Mouse (Mus musculus) liver, postnatal 0 days (tissue): ENCODE results near the gene Fam169a. TPM values are rescaled to one million over a fixed set of nuclear protein-coding genes. Genes with fewer than 3 reads are reported as not detected.

ENCODE experiments used
- ATAC-seq: fragments of 200-750 bp; cut with Nextera tagmentation; 2 replicates; pipeline ENCODE4 v1.8.0; 2017; ENCODE audit warnings: mild to moderate bottlenecking, moderate library complexity
- DNase-seq: peaks from one replicate; pipeline ENCODE4 v3.0.0-alpha.2; 2016
- H3K27ac ChIP-seq: fragments of 300-500 bp; sonication (generic); 2 replicates; pipeline ENCODE4 v1.5.1; 2014; ENCODE audit warnings: antibody characterized with exemption, moderate library complexity, mild to moderate bottlenecking, low read depth
- H3K27me3 ChIP-seq: fragments of 300-500 bp; sonication (generic); 2 replicates; pipeline ENCODE4 v1.6.1; 2014; ENCODE audit warnings: low read length, control low read depth, mixed read lengths; ENCODE audit not compliant: insufficient read depth
- H3K36me3 ChIP-seq: fragments of 300-500 bp; sonication (generic); replicated peaks from 2 replicates; pipeline ENCODE4 v1.6.1; 2014; ENCODE audit warnings: mild to moderate bottlenecking, control low read depth, low read length, moderate library complexity, mixed read lengths; ENCODE audit not compliant: insufficient read depth
- H3K4me1 ChIP-seq: fragments of 300-500 bp; sonication (generic); 2 replicates; pipeline ENCODE4 v1.6.1; 2014; ENCODE audit warnings: antibody characterized with exemption, mild to moderate bottlenecking, control low read depth; ENCODE audit not compliant: insufficient read depth
- H3K4me2 ChIP-seq: fragments of 300-500 bp; sonication (generic); 2 replicates; pipeline ENCODE4 v1.6.1; 2014; ENCODE audit warnings: low read depth, mild to moderate bottlenecking, low read length, moderate library complexity, mixed read lengths
- H3K4me3 ChIP-seq: fragments of 300-500 bp; sonication (generic); 2 replicates; pipeline ENCODE4 v1.5.1; 2014; ENCODE audit warnings: low read depth, low read length
- H3K9ac ChIP-seq: fragments of 300-500 bp; sonication (generic); replicated peaks from 2 replicates; pipeline ENCODE4 v1.6.1; 2014; ENCODE audit warnings: mild to moderate bottlenecking, moderate library complexity
- H3K9me3 ChIP-seq: fragments of 300-500 bp; sonication (generic); 2 replicates; pipeline ENCODE4 v1.6.1; 2016; ENCODE audit warnings: mild to moderate bottlenecking, control low read depth, low read length, mixed read lengths
- CTCF ChIP-seq: sonication (generic); IDR thresholded peaks from 2 replicates; pipeline ENCODE4 v1.5.1; 2016; ENCODE audit warnings: antibody characterized with exemption, low read depth
- EP300 ChIP-seq: IDR thresholded peaks from 2 replicates; pipeline ENCODE4 v1.6.1; 2016; ENCODE audit warnings: antibody characterized with exemption, low read depth, mild to moderate bottlenecking
- WGBS: fragments of 180-500 bp; shearing (Covaris S2); extraction: QIAGEN DNeasy Blood & Tissue Kit; methylation state at CpG from one replicate; pipeline ENCODE4 v1.1.7; 2014; ENCODE audit not compliant: insufficient replicate concordance; 5-methylcytosine and 5-hydroxymethylcytosine counted together
- polyA plus RNA-seq: library from polyadenylated mRNA; unstranded; fragments of >200 nt; fragmentation: Nextera tagmentation; extraction: Ambion mirVana; gene quantifications from 2 replicates; pipeline ENCODE4 v1.2.1, GENCODE M21; 2015

Gene Fam169a
- polyA plus RNA-seq, 1 experiment from 2014 or later, result 0.27 TPM

DNA sequence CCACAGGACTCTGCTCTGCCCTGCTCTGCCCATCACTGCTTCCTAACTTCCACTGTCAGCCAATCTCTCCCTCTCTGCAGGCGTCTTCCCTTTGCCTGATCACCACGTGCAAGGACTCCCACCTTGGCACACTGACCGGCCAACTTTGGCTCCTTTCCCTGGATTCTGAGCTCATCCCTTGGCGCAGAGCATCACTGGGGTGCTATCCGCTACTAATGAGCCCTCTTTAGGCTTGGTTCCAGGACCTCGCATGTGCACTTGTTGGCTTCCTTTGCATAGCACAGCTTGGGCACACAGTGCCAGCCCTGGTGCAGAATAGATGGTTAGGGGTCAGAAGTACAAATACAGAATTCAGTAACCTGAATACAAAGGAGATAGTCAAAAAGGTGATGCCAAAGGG is 15.9 kb upstream of the Fam169a start:
- Histone ChIP-seq H3K27me3 (no peaks in the 10 kb centered on the region), H3K4me2 (no peak overlapping the region), H3K27ac (no peak overlapping the region), H3K4me1 (no peaks in the 10 kb centered on the region), H3K9ac (no peak overlapping the region), H3K9me3 (no peaks in the 10 kb centered on the region), H3K4me3 (no peak overlapping the region), H3K36me3 (no peaks in the 10 kb centered on the region)
- DNase-seq (no peak), ATAC-seq (no peak)
- TF ChIP-seq EP300 (no peak), CTCF (no peak)
- WGBS, result 68% methylated on average over 6 of the region's 6 CpGs

GRCm38 (mm10) chr13:97052667-97053066 is 14.4 kb upstream of the Fam169a start:
- TF ChIP-seq EP300 (no peak), CTCF (peak; percentile 89)
- ATAC-seq, result no peak

DNA sequence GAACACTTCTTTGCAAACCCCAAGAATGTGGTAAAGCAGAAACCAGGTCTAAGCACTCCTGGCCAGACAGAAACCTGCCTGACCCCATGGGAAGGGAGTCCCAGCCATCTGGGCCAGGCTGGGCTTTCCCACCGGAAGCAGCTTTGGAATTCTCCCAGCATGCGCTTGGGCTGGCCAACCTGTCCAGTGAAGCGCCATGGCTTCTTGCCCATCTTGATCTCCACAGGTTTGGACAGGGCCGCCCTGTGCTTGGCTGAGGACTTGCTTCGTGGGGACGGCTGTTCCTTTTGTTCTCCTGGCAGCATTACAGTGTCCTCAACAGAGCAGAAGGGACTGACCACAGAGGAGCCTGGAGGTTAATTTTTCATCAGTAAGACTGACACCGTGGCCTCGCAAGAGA is 13.2 kb upstream of the Fam169a start:
- WGBS, result 75% methylated on average over 8 of the region's 8 CpGs
- no peak for DNase-seq
- ATAC-seq, result no peak
- Histone ChIP-seq H3K27me3 (no peaks in the 10 kb centered on the region), H3K9ac (no peak overlapping the region), H3K4me1 (no peaks in the 10 kb centered on the region), H3K4me2 (no peak overlapping the region), H3K4me3 (no peak overlapping the region), H3K27ac (no peak overlapping the region), H3K9me3 (no peaks in the 10 kb centered on the region), H3K36me3 (no peaks in the 10 kb centered on the region)
- TF ChIP-seq CTCF (no peak), EP300 (no peak)

More at GRCm38 (mm10) chr13:97052667-97053066, 14.4 kb upstream of the Fam169a start:
- no peaks in the 10 kb centered on the region for H3K27me3 ChIP-seq
- 15% methylated on average over 11 of the region's 11 CpGs for WGBS
- H3K36me3 ChIP-seq, result no peaks in the 10 kb centered on the region
- H3K9me3 ChIP-seq, result no peaks in the 10 kb centered on the region
- peak; percentile 73 for DNase-seq
- no peak overlapping the region for H3K4me2 ChIP-seq
- no peak overlapping the region for H3K9ac ChIP-seq
- no peak overlapping the region for H3K27ac ChIP-seq
- no peaks in the 10 kb centered on the region for H3K4me1 ChIP-seq
- H3K4me3 ChIP-seq, result no peak overlapping the region

DNA sequence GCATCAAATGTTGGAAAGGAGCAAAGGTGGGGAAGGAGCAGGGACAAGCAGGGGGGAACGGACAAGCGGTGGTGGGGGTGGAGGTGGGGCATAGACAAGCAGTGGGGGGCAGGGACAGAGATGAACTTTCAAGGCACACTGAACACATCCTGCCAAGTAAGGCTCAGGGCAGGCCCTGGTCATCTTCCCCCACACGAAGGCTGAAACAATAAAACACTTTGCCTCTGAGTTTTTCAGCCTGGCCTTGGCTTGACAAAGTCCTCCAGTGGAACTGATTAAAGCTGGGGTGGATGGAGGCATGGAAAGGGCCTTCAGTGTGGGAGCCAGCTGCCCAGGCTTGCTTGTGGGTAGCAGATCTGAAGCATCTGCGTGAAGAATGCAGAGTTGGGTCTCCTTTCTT is 9.3 kb upstream of the Fam169a start:
- no peak overlapping the region for H3K9ac ChIP-seq
- no peaks in the 10 kb centered on the region for H3K4me1 ChIP-seq
- no peaks in the 10 kb centered on the region for H3K9me3 ChIP-seq
- TF ChIP-seq CTCF, result no peak
- no peak for TF ChIP-seq EP300
- H3K4me3 ChIP-seq, result no peak overlapping the region
- no peak overlapping the region for H3K27ac ChIP-seq
- no peak for DNase-seq
- 64% methylated on average over 4 of the region's 4 CpGs for WGBS
- H3K27me3 ChIP-seq, result no peaks in the 10 kb centered on the region
- H3K4me2 ChIP-seq, result no peak overlapping the region
- ATAC-seq, result no peak
- no peaks in the 10 kb centered on the region for H3K36me3 ChIP-seq

- Histone ChIP-seq H3K27ac (no peak overlapping the region), H3K4me1 (peaks cover 6% of the 10 kb centered on the region; the same call in 1 of the 2 replicates), H3K9ac (no peak overlapping the region), H3K36me3 (no peaks in the 10 kb centered on the region), H3K27me3 (no peaks in the 10 kb centered on the region), H3K4me2 (no peak overlapping the region), H3K4me3 (no peak overlapping the region), H3K9me3 (no peaks in the 10 kb centered on the region)
- ATAC-seq (no peak), DNase-seq (no peak)
- 89% methylated on average over 6 of the region's 6 CpGs for whole genome bisulfite sequencing
- TF ChIP-seq EP300, result no peak
- TF ChIP-seq CTCF, result no peak
These were observed 7.3 kb upstream of the Fam169a start for GRCm38 (mm10) chr13:97059746-97060145.

DNA sequence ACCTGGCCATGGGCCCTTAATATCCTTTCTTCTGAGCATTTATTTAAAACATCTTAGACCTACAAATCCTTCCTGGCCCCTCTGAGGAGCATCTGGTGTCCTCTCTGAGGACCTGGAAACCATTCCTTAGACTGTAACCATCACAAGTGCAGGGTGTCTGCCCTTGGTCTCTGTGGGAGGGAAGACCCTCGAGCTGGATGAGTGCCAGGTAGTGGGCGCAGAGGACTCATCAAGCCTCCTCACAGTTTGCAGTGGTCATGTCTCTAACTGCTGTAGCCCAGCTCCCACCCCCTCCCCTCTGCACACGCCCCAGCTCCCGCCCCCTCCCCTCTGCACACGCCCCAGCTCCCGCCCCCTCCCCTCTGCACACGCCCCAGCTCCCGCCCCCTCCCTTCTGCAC is 6.8 kb upstream of the Fam169a start:
- no peak overlapping the region for H3K4me3 ChIP-seq
- no peak overlapping the region for H3K4me2 ChIP-seq
- 79% methylated on average over 8 of the region's 8 CpGs for WGBS
- H3K4me1 ChIP-seq, result peaks cover 8% of the 10 kb centered on the region
- TF ChIP-seq CTCF, result no peak
- TF ChIP-seq EP300, result no peak
- H3K9me3 ChIP-seq, result no peaks in the 10 kb centered on the region
- H3K27me3 ChIP-seq, result no peaks in the 10 kb centered on the region
- no peak overlapping the region for H3K9ac ChIP-seq
- H3K27ac ChIP-seq, result no peak overlapping the region
- no peak for ATAC-seq
- DNase-seq, result no peak
- H3K36me3 ChIP-seq, result no peaks in the 10 kb centered on the region

DNA sequence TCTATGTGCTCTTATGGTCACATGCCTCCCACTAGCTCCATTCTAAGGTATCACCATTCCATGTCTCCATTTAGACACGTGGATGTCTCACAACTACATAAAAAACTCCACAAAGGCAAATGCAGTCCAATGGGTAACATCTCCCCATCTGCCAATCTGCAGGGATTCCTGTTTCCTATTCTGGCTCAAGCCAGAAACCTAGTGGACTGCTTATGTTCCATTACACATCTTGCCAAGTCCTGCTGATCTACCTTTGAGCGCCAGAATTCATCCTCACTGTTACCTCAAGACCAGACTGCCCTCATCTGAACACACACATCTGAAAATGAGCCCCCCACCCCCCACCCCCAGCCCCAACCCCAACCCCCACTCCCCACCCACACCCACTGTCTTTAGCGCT is 4.9 kb upstream of the Fam169a start:
- H3K27ac ChIP-seq, result no peak overlapping the region
- ATAC-seq, result no peak

More for the DNA sequence above, 4.9 kb upstream of the Fam169a start:
- Histone ChIP-seq H3K4me2 (no peak overlapping the region), H3K4me3 (no peak overlapping the region), H3K9ac (no peak overlapping the region), H3K9me3 (no peaks in the 10 kb centered on the region), H3K27me3 (0 out of 2 replicates have a peak, but pooled peaks cover under 1% of the 10 kb centered on the region), H3K4me1 (peaks cover 10% of the 10 kb centered on the region), H3K36me3 (no peaks in the 10 kb centered on the region)
- WGBS, result 87% methylated on average over 3 of the region's 3 CpGs
- DNase-seq, result no peak
- TF ChIP-seq EP300 (no peak), CTCF (no peak)
